Mouse (Mus musculus) spleen, postnatal 36 days (tissue): ENCODE measurements around the gene Bola3.

Source experiments
- DNase-seq, 2 experiments: peaks; one replicate each; pipeline ENCODE4 v3.0.0; 2022; ENCODE audit warnings: low spot score in 2 of 2, mixed read lengths in 1 of 2

Gene Bola3

GRCm38 (mm10) chr6:83347916-83348315 lies 1.0 kb upstream of the Bola3 start:
- DNase-seq, result no peak

GRCm38 (mm10) chr6:83349274-83349958 lies 469 bp downstream of the Bola3 start:
- DNase-seq, result peak; percentile 91

- no peak for DNase-seq
These were observed 1.2 kb downstream of the Bola3 start for GRCm38 (mm10) chr6:83350172-83350571.

- no peak for DNase-seq
These were observed 2.0 kb downstream of the Bola3 start for GRCm38 (mm10) chr6:83350851-83351405.

GRCm38 (mm10) chr6:83351490-83352160 lies 2.7 kb downstream of the Bola3 start:
- DNase-seq, result peak; percentile 67 to 79

- no peak for DNase-seq
These were observed 3.9 kb downstream of the Bola3 start for GRCm38 (mm10) chr6:83352666-83353410.

- no peak for DNase-seq
These were observed 6.2 kb downstream of the Bola3 start for GRCm38 (mm10) chr6:83354856-83355781.

- peak; percentile 66 to 78 for DNase-seq
These were observed 7.7 kb downstream of the Bola3 start for GRCm38 (mm10) chr6:83356569-83357138.

- DNase-seq, result no peak
These were observed 8.5 kb downstream of the Bola3 start for GRCm38 (mm10) chr6:83357436-83357835.

- no peak for DNase-seq
These were observed 12.7 kb downstream of the Bola3 start for GRCm38 (mm10) chr6:83361523-83362248.

GRCm38 (mm10) chr6:83363075-83363474 lies 14.1 kb downstream of the Bola3 start:
- DNase-seq, result no peak

GRCm38 (mm10) chr6:83370316-83370965 lies 21.5 kb downstream of the Bola3 start:
- no peak for DNase-seq

- no peak for DNase-seq
These were observed 22.4 kb downstream of the Bola3 start for GRCm38 (mm10) chr6:83371350-83371749.

GRCm38 (mm10) chr6:83373704-83374300 lies 24.9 kb downstream of the Bola3 start:
- no peak for DNase-seq

GRCm38 (mm10) chr6:83381510-83382491 lies 32.9 kb downstream of the Bola3 start:
- peak; percentile 74 to 82 for DNase-seq

- DNase-seq, result no peak
These were observed 36.7 kb downstream of the Bola3 start for GRCm38 (mm10) chr6:83385569-83386090.

GRCm38 (mm10) chr6:83392166-83392780 lies 43.3 kb downstream of the Bola3 start:
- no peak for DNase-seq
